Mouse (Mus musculus) MEL (cell line): ENCODE results near the gene Tex10.

Experiments
- CHD2 ChIP-seq: IDR thresholded peaks from 2 replicates; pipeline ENCODE4 v1.6.1; 2011; ENCODE audit warnings: low read length, improper control_type of control experiment
- CTCF ChIP-seq, 3 experiments: IDR thresholded peaks in 2 of 3; conservative IDR thresholded peaks in 1 of 3; 2 replicates each; pipeline ENCODE4 v1.5.1; 2011 to 2012; ENCODE audit warnings: low read length in 3 of 3, low read depth in 2 of 3, mild to moderate bottlenecking in 2 of 3, improper control_type of control experiment in 1 of 3, inconsistent platforms in 1 of 3, mixed read lengths in 1 of 3, moderate library complexity in 1 of 3; ENCODE audit not compliant: control insufficient read depth in 1 of 3, insufficient read depth in 1 of 3, poor library complexity in 1 of 3, severe bottlenecking in 1 of 3
- EP300 ChIP-seq, 2 experiments: IDR thresholded peaks; 2 replicates each; pipeline ENCODE4 v1.6.1; 2011; ENCODE audit warnings: improper control_type of control experiment in 2 of 2, low read length in 2 of 2, low read depth in 1 of 2, mild to moderate bottlenecking in 1 of 2
- POLR2A ChIP-seq, 2 experiments: IDR thresholded peaks; 2 replicates each; pipeline ENCODE4 v1.6.1; 2011 to 2012; ENCODE audit warnings: low read length in 2 of 2, mild to moderate bottlenecking in 2 of 2, control low read depth in 1 of 2, improper control_type of control experiment in 1 of 2, low read depth in 1 of 2, moderate library complexity in 1 of 2; ENCODE audit not compliant: control insufficient read depth in 1 of 2, insufficient read depth in 1 of 2, poor library complexity in 1 of 2
- RCOR1 ChIP-seq: IDR thresholded peaks from 2 replicates; pipeline ENCODE4 v1.6.1; 2012; ENCODE audit warnings: low read depth, mild to moderate bottlenecking, inconsistent platforms, low read length, improper control_type of control experiment
- SMC3 ChIP-seq: IDR thresholded peaks from 2 replicates; pipeline ENCODE4 v1.6.1; 2011; ENCODE audit warnings: low read depth, low read length, improper control_type of control experiment
- UBTF ChIP-seq: IDR thresholded peaks from 2 replicates; pipeline ENCODE4 v1.6.1; 2012; ENCODE audit warnings: low read depth, mild to moderate bottlenecking, inconsistent platforms, low read length, improper control_type of control experiment, moderate library complexity, borderline replicate concordance; ENCODE audit not compliant: insufficient read depth
- ZC3H11A ChIP-seq: IDR thresholded peaks from 2 replicates; pipeline ENCODE4 v1.6.1; 2012; ENCODE audit warnings: low read depth, mild to moderate bottlenecking, inconsistent platforms, low read length, improper control_type of control experiment
- ZMIZ1 ChIP-seq: IDR thresholded peaks from 2 replicates; pipeline ENCODE4 v1.6.1; 2012; ENCODE audit warnings: low read depth, mild to moderate bottlenecking, inconsistent platforms, low read length, improper control_type of control experiment, moderate library complexity

DNA sequence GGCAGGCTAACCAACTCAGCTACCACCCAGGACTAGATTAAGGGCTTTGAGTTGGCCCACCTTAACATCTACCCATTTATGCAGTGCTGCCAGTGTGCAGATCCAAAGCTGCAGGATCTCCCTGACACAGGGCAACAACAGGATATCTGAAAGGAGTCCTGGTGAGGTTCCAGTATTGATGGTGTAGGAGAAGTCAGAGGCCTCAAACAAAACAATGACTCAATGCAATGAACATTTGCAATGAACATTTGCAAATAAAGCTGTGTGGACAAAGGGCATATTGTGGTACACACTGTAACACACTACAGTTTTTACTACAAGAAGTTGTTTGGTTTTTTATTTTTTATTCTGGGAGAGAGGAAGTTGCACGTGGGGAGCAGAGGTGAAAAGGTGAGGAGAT, 12.2 kb downstream of the Tex10 start:
- TF ChIP-seq ZC3H11A = no peak
- no peak for TF ChIP-seq CTCF (IDR thresholded peaks at IDR 0.05 in 2 of 3, conservative IDR thresholded peaks at IDR 0.05 in 1 of 3; ENCODE audit: control insufficient read depth in 1 of 3, insufficient read depth in 1 of 3, low read depth in 2 of 3, low read length in 3 of 3, poor library complexity in 1 of 3, severe bottlenecking in 1 of 3)
- no peak for TF ChIP-seq SMC3
- TF ChIP-seq UBTF = no peak
- no peak for TF ChIP-seq ZMIZ1
- TF ChIP-seq POLR2A (IDR thresholded peaks at IDR 0.05; ENCODE audit: control insufficient read depth in 1 of 2, insufficient read depth in 1 of 2, low read depth in 1 of 2, low read length in 2 of 2, poor library complexity in 1 of 2) = no peak
- no peak for TF ChIP-seq CHD2
- TF ChIP-seq RCOR1 = no peak
- no peak for TF ChIP-seq EP300 (IDR thresholded peaks at IDR 0.05; ENCODE audit: low read depth in 1 of 2, low read length in 2 of 2)
